Mouse (Mus musculus) limb, embryonic 13.5 days (tissue): ENCODE measurements around the gene Sema6d. TPM values are rescaled to one million over a fixed set of nuclear protein-coding genes. Genes with fewer than 3 reads are reported as not detected.

ENCODE experiments used
- ATAC-seq: fragments of 200-750 bp; cut with Nextera tagmentation; 2 replicates; pipeline ENCODE4 v1.8.0; 2017; ENCODE audit warnings: low read depth, moderate number of reproducible peaks, moderate TSS enrichment; ENCODE audit not compliant: low FRiP score
- H3K27ac ChIP-seq: fragments of 300-500 bp; sonication (generic); 2 replicates; pipeline ENCODE4 v1.5.1; 2015; ENCODE audit warnings: inconsistent platforms, mild to moderate bottlenecking, moderate library complexity
- H3K27me3 ChIP-seq: fragments of 300-500 bp; sonication (generic); 2 replicates; pipeline ENCODE4 v1.6.1; 2015; ENCODE audit warnings: mild to moderate bottlenecking, inconsistent platforms
- H3K36me3 ChIP-seq: fragments of 300-500 bp; sonication (generic); 2 replicates; pipeline ENCODE4 v1.6.1; 2015; ENCODE audit warnings: inconsistent platforms, mild to moderate bottlenecking, moderate library complexity
- H3K4me1 ChIP-seq: fragments of 300-500 bp; sonication (generic); 2 replicates; pipeline ENCODE4 v1.6.1; 2015; ENCODE audit warnings: inconsistent platforms
- H3K4me2 ChIP-seq: fragments of 300-500 bp; sonication (generic); replicated peaks from 2 replicates; pipeline ENCODE4 v1.6.1; 2015; ENCODE audit warnings: inconsistent platforms, mild to moderate bottlenecking, moderate library complexity
- H3K4me3 ChIP-seq: fragments of 300-500 bp; sonication (generic); 2 replicates; pipeline ENCODE4 v1.5.1; 2015; ENCODE audit warnings: moderate library complexity, mild to moderate bottlenecking, inconsistent platforms
- H3K9ac ChIP-seq: fragments of 300-500 bp; sonication (generic); 2 replicates; pipeline ENCODE4 v1.6.1; 2015; ENCODE audit warnings: mild to moderate bottlenecking, inconsistent platforms
- H3K9me3 ChIP-seq: fragments of 300-500 bp; sonication (generic); 2 replicates; pipeline ENCODE4 v1.6.1; 2016; ENCODE audit warnings: inconsistent platforms
- WGBS: fragments of 180-500 bp; shearing (Covaris S2); methylation state at CpG from one replicate; pipeline ENCODE4 v1.1.7; 2015; 5-methylcytosine and 5-hydroxymethylcytosine counted together
- polyA plus RNA-seq: library from polyadenylated mRNA; unstranded; fragments of >200 nt; fragmentation: Nextera tagmentation; extraction: Ambion mirVana; gene quantifications from 2 replicates; pipeline ENCODE4 v1.2.1, GENCODE M21; 2015

Gene Sema6d
- polyA plus RNA-seq, 1 experiment from 2014 or later = 9.4 TPM

DNA sequence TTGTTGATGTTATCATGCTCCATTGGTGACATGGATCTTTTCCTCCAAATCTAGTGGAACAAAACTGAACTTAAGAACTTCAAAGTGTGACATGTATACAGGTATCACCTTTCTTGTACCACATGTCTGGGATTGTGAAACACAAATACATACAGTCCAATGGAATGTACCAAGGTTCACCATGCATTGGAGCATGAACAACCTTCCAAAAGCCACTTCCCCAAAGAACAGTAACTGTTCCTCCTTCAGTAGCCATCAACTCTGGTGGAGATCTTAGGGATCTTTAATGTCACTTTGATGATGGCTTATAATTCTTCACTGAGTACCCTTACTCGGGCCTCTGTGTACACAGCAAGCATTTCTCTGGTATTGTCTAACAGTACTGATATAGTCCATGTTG lies 295.3 kb downstream of the Sema6d start:
- Histone ChIP-seq H3K4me2 (no peak overlapping the region), H3K9ac (no peak overlapping the region), H3K27ac (no peak overlapping the region), H3K9me3 (no peaks in the 10 kb centered on the region), H3K4me3 (no peak overlapping the region), H3K36me3 (no peaks in the 10 kb centered on the region), H3K27me3 (peaks cover 12% of the 10 kb centered on the region), H3K4me1 (no peaks in the 10 kb centered on the region)
- 81% methylated on average over 1 of the region's 1 CpGs for WGBS
- ATAC-seq = no peak

DNA sequence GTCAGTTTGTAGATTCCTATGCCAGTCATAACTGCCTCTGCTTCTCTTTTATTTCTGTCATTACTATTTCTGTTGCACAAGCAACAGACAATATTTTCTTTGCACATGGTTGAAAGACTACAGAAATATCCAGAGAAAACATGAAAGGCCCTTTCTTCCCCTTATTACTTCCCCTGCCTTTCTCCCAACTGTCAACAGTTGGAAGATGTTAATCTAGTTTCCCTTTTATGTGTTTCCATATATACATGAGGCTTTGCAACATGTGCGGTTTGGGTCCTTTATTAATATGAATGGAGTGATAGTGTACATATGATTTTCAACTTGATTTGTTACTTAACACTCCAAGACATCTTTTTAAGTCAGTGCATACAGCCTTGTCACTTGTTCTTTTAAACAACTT lies 296.0 kb downstream of the Sema6d start:
- no peak overlapping the region for H3K27ac ChIP-seq
- no peaks in the 10 kb centered on the region for H3K36me3 ChIP-seq
- peaks cover 18% of the 10 kb centered on the region for H3K27me3 ChIP-seq
- ATAC-seq = no peak
- WGBS = 78% methylated on average over 1 of the region's 1 CpGs
- no peaks in the 10 kb centered on the region for H3K4me1 ChIP-seq
- no peaks in the 10 kb centered on the region for H3K9me3 ChIP-seq
- H3K4me3 ChIP-seq = no peak overlapping the region
- no peak overlapping the region for H3K4me2 ChIP-seq
- no peak overlapping the region for H3K9ac ChIP-seq

DNA sequence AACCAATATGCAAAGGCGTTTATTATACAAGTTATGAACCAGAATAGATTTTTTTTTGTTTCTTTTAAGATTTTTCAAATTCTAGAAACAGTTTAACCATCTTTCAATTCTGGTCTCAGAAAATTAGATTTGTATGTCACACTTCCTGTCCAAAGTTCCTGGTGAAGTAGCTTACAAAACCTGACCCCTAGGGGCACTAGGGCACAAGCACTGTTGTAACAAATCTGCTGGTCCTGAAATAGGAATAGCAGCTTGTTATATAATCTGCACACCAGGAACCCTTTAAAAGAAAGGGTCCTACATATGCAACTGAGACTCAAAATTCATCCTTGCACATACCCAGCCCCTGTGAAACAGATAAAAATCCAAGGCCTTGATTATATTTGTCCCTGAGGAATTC lies 298.5 kb downstream of the Sema6d start:
- H3K4me1 ChIP-seq = no peaks in the 10 kb centered on the region
- 91% methylated on average over 1 of the region's 1 CpGs for WGBS
- no peak overlapping the region for H3K27ac ChIP-seq
- H3K36me3 ChIP-seq = no peaks in the 10 kb centered on the region
- H3K4me2 ChIP-seq = no peak overlapping the region
- H3K9me3 ChIP-seq = no peaks in the 10 kb centered on the region
- ATAC-seq = no peak
- no peak overlapping the region for H3K4me3 ChIP-seq
- H3K9ac ChIP-seq = no peak overlapping the region
- peaks cover 20% of the 10 kb centered on the region for H3K27me3 ChIP-seq

DNA sequence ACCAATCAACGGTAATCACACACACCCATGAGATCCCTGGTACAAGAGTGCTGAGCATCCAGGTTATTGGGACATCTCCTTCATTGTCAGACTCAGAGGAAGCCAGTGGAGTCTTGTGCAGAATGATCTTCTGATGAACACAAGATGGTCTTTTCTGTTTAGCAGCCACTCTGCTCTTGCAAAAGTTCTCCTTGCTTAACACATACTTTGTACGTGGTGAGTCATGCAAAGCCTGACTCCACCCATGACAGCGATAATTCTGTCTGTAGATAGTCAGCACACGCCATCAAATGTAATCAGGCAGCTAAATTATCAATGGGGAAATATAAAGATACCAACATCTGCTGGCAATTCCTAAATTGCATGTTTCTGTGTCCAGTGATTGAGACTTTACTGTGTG lies 307.0 kb downstream of the Sema6d start:
- no peaks in the 10 kb centered on the region for H3K4me1 ChIP-seq
- no peak for ATAC-seq
- 85% methylated on average over 4 of the region's 4 CpGs for WGBS
- H3K9ac ChIP-seq = no peak overlapping the region
- no peaks in the 10 kb centered on the region for H3K36me3 ChIP-seq
- H3K4me3 ChIP-seq = no peak overlapping the region
- no peak overlapping the region for H3K4me2 ChIP-seq
- H3K27ac ChIP-seq = no peak overlapping the region
- no peaks in the 10 kb centered on the region for H3K9me3 ChIP-seq
- peaks cover 14% of the 10 kb centered on the region for H3K27me3 ChIP-seq

DNA sequence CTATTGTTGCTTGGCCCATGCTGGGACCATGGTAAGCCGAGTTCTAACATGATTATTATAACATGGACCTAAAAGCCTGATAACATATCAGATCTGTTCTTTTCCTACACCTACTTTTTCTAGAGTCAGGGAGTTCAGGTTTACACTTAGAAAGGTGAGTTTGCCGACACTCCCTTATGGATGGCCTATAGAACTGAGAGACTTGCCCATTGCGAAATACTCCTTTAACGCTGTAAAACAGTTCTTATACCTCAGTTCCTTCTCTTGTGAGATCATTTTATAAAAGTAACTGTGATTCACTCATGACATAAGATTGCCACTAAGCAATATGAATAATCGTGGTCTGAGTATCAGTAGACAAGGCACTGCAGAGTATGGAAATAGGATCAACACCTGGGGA lies 307.5 kb downstream of the Sema6d start:
- no peak overlapping the region for H3K9ac ChIP-seq
- H3K36me3 ChIP-seq = no peaks in the 10 kb centered on the region
- H3K4me2 ChIP-seq = no peak overlapping the region
- no peak overlapping the region for H3K4me3 ChIP-seq
- peaks cover 20% of the 10 kb centered on the region for H3K27me3 ChIP-seq
- no peak for ATAC-seq
- 94% methylated on average over 5 of the region's 5 CpGs for WGBS
- no peak overlapping the region for H3K27ac ChIP-seq
- no peaks in the 10 kb centered on the region for H3K4me1 ChIP-seq
- no peaks in the 10 kb centered on the region for H3K9me3 ChIP-seq

DNA sequence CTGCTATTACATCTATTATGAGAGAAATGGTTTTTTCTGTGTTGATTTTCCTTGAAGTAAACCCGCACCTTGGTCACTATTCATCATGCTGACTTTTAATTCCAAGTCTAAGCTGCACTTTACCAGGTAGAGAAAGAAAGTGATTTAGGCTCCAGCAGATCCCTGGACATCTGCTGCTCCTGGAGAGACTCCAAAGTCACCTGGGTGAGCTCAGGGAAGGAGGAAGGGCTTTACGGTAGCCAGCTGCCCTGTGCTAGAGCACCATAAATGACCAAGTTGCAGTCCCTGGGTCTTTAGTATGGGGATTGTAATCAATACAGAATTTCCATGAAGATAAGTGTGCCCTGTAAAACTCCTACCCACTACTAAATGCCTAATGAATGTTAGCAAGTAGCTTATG lies 309.8 kb downstream of the Sema6d start:
- ATAC-seq = no peak

DNA sequence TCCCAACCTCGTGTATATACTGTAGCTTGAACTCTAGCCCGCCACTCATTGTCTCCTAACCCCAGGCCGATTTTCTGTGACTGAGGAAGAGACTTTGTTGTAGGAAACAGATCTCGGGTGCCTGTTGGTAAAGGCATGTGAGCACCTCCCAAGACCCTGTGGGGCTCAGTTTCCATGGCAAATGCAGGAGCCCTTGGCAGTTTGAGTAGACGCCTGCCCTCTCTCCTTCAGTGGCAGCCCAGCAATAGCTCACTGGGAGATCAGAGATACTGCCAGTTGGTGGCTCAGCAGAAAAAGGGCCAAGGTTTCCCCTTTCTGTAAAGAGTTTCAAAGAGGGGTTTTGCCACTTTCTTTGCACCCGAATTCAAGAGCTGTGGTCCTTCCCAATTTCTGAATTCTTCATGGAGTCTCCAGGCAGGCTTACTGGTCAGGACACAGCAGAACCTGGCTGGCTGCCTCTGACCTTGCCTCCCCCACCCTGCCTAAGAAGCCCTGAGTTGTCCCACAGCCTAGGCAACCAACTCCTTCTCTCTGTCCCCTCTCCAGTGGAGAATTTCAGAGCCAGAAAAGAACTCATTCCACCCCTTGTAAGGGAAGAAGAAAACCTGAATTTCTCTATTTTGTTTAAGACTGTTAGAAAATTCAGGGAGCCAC lies 312.1 kb downstream of the Sema6d start:
- Histone ChIP-seq H3K4me3 (no peak overlapping the region), H3K9me3 (no peaks in the 10 kb centered on the region), H3K4me2 (no peak overlapping the region), H3K27me3 (peaks cover 20% of the 10 kb centered on the region), H3K4me1 (peaks cover 12% of the 10 kb centered on the region; the same call in 1 of the 2 replicates), H3K36me3 (no peaks in the 10 kb centered on the region), H3K9ac (no peak overlapping the region), H3K27ac (no peak overlapping the region)
- no peak for ATAC-seq
- 67% methylated on average over 6 of the region's 6 CpGs for WGBS

More for the DNA sequence above, 309.8 kb downstream of the Sema6d start:
- Histone ChIP-seq H3K36me3 (no peaks in the 10 kb centered on the region), H3K4me1 (peaks cover 11% of the 10 kb centered on the region; the same call in 1 of the 2 replicates), H3K9me3 (no peaks in the 10 kb centered on the region), H3K4me2 (no peak overlapping the region), H3K27ac (no peak overlapping the region), H3K4me3 (no peak overlapping the region), H3K9ac (no peak overlapping the region), H3K27me3 (peaks cover 20% of the 10 kb centered on the region)
- WGBS = 93% methylated on average over 2 of the region's 2 CpGs

DNA sequence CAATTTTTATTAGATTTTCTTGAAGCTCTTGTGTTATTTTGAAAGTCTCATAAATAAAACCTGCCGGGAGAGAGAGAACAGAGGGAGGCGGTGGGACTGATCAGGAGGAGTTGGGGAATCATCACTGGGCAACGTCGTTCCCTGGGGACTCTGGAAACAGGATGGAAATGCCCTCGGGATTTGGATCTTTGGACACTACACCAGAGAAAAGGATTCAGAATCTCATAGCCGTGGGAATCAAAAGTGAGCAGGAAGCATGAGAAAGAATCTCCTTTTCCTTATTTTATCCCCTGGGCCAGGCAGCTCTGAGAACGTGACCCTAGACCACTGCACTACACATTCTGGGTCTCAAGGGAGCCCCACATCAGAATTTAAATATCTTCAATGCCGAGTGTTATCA lies 313.8 kb downstream of the Sema6d start:
- Histone ChIP-seq H3K27ac (no peak overlapping the region), H3K27me3 (peaks cover 27% of the 10 kb centered on the region), H3K9ac (no peak overlapping the region), H3K36me3 (no peaks in the 10 kb centered on the region), H3K4me1 (peaks cover 12% of the 10 kb centered on the region; the same call in 1 of the 2 replicates), H3K4me2 (no peak overlapping the region), H3K4me3 (no peak overlapping the region), H3K9me3 (no peaks in the 10 kb centered on the region)
- ATAC-seq = no peak
- WGBS = 67% methylated on average over 8 of the region's 8 CpGs

DNA sequence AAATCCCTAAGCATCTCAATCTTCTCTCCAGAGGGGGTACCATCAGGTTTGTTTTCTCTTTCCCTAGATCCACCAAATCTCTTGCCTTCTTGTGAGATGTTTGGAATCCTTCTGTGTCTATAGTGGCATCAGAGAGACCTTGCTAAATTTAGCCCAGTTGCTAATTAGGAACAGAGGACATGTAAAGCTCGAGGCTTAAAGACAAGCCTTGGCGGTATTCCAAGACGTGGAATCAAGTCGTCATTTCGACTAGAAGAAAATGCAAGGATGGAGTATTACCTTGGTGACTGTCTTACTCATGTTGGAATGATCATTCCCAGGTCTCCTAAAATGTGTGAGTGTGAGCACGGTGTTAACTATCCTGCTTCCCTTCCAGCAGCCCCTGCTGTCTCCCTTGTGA lies 314.2 kb downstream of the Sema6d start:
- Histone ChIP-seq H3K4me1 (peaks cover 12% of the 10 kb centered on the region; the same call in 1 of the 2 replicates), H3K27me3 (peaks cover 28% of the 10 kb centered on the region), H3K9me3 (no peaks in the 10 kb centered on the region), H3K27ac (no peak overlapping the region), H3K4me2 (no peak overlapping the region), H3K9ac (no peak overlapping the region), H3K4me3 (no peak overlapping the region), H3K36me3 (no peaks in the 10 kb centered on the region)
- WGBS = 37% methylated on average over 6 of the region's 6 CpGs
- no peak for ATAC-seq

DNA sequence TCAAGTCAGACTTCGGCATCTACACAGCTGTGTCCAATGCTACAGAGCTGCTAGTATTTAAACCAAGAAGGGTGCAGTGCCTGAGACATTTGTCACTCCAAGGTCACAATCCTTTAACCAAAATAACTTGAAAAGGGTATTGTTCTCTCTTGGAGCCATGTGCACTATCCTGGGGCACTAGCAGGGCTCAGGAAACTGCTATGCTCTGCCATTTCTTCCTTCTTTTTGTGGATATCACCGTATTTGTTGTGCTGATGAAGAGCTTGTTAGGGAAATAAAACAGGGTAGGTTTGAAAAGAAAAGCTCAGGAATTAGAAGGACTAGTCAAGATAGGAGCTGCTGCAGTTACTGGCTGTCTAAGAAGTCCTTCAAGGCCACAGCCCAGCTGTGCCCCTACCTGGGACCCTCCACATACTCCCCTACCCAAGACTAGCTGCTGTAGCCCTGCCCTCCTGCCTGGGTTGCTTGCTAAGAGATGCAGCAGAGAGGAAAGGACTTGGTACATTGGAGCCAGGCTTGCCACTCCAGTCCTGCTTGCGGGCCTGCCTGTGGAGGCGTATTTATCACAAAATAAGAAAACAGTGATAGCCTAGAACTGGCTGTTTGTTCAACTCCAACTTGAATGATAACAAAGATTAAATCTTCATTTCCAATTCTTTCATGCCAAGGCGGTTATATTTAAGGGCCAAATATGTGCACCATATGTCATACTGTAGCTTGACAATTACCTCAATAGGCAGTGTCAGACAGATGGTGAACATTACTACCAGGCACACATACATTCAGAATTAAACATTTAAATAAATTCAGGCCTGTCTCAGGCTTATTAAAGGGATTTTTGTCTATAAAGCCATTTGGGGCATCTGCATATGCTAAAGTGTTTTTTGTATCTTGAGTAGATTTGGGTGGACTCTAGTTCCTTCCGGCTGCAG lies 315.1 kb downstream of the Sema6d start:
- no peak for ATAC-seq
- Histone ChIP-seq H3K27me3 (peaks cover 28% of the 10 kb centered on the region), H3K36me3 (no peaks in the 10 kb centered on the region), H3K9me3 (no peaks in the 10 kb centered on the region), H3K27ac (no peak overlapping the region), H3K4me2 (no peak overlapping the region), H3K4me3 (no peak overlapping the region), H3K9ac (no peak overlapping the region), H3K4me1 (peaks cover 12% of the 10 kb centered on the region; the same call in 1 of the 2 replicates)
- WGBS = 78% methylated on average over 6 of the region's 6 CpGs

DNA sequence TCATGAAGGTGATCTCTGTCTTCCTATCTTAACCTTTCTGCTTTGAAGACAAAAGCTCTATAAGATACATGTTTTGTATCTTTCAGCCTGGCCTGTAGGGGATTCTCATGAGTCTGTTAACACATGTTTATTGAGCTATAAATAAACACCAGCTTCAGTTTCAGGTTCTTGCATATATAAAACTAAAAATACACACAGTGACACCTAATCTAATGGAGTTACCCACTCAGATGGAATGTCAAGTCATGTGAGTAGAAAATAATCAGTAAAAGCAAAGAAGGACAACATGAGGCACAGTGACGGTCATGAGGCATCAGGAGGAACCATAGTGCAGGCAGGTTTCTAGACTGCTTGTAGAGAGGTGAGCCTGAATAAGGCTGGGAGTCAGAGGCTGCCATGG lies 319.2 kb downstream of the Sema6d start:
- Histone ChIP-seq H3K4me3 (no peak overlapping the region), H3K9me3 (no peaks in the 10 kb centered on the region), H3K9ac (no peak overlapping the region), H3K27me3 (peaks cover 8% of the 10 kb centered on the region; the same call in 1 of the 2 replicates), H3K36me3 (no peaks in the 10 kb centered on the region), H3K27ac (no peak overlapping the region), H3K4me2 (no peak overlapping the region), H3K4me1 (peaks cover 7% of the 10 kb centered on the region; the same call in 1 of the 2 replicates)
- WGBS = 78% methylated on average over 1 of the region's 1 CpGs
- ATAC-seq = no peak

DNA sequence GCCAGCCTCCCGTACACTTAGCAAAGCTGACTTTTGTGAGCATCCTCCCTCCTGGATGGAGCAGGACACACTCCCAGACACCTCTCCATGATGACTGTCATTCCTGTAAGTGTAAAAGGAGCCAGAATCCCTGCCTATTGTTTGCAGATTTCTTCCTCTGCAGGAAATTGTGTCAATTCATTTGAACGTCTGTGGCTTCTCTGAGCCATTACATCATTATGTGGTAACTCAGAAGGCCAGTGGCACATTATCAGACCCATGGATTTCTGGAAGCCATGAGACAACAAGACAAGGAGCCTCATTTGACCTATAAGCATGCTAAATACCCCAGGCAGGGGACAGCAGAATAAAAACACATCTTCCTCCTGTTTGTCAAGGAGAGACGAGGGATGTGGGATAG lies 327.0 kb downstream of the Sema6d start:
- H3K9ac ChIP-seq = no peak overlapping the region
- H3K4me3 ChIP-seq = no peak overlapping the region
- H3K36me3 ChIP-seq = no peaks in the 10 kb centered on the region
- H3K9me3 ChIP-seq = no peaks in the 10 kb centered on the region
- WGBS = 72% methylated on average over 3 of the region's 3 CpGs
- ATAC-seq = no peak
- H3K27me3 ChIP-seq = no peaks in the 10 kb centered on the region
- no peak overlapping the region for H3K27ac ChIP-seq
- H3K4me1 ChIP-seq = peaks cover 7% of the 10 kb centered on the region; the same call in 1 of the 2 replicates
- no peak overlapping the region for H3K4me2 ChIP-seq
